Comparison of ENCODE assay signal across 9 mouse cellular contexts in the genomic region with DNA sequence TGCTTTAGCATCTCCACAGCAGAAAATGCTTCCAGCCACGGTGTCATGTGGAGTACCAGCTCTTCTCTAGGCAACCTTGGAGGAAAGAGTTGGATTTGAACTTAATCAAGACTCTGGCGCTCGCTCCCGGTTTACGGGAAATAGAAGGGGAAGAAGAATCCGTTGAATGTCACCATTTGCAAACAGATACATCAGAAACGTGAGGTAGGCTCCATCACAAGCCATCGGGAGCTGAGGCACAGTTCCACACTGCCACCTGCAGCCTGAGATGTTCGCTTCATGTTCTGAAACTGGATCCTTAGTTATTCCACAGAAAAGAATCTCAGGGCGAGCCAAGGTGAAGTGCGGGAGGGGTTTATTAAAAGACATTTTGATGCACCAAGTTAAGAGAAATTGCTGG.
A peak's percentile ranks its signal among the peaks of the same experiment; 100 is the strongest.
DNase-seq lines count a peak whose midpoint lies in the region.
"Had no signal": no experiment of that assay in that cellular context is flagged by ENCODE, and none has a peak within 500 bp of the region (broad histone marks: within the 10 kb centered on the region; RNA-seq: fewer than 3 reads in every experiment).

No protein-coding gene starts in this region.

- intact Hi-C loops in left cerebral cortex, postnatal 10 days (cut with DNase I) = no loop called here
- intact Hi-C loops in heart, postnatal 36 days (cut with DNase I) = no loop called here

- DNase-seq in embryo, embryonic 10 days (ENCODE audit: low spot score) = peak; percentile 51
- no peak for DNase-seq in embryo, embryonic 9.5 days (ENCODE audit: extremely low spot score)
- DNase-seq in 3T3-L1 (ENCODE audit: low read depth, low spot score) = peak; percentile 3
- peak; percentile 40 for DNase-seq in embryo, embryonic 10.5 days (ENCODE audit: low spot score)
- peak; percentile 36 to 56 for DNase-seq in left cerebral cortex, postnatal 10 days (ENCODE audit: extremely low spot score in 1 of 2, low spot score in 2 of 2)
- DNase-seq in gastrocnemius, postnatal 25 days = no peak
- no peak for DNase-seq in gastrocnemius, postnatal 10 days
- DNase-seq in heart, postnatal 36 days = no peak
- DNase-seq: gastrocnemius, postnatal 36 days had no signal

Comparison
In these comparisons a context has a peak if more than half of its experiments do, and no peak if none do; other contexts are left out.
1. DNase-seq: peak in embryo, embryonic 10 days (single experiment), 3T3-L1 (single experiment), embryo, embryonic 10.5 days (single experiment) and left cerebral cortex, postnatal 10 days (2 of 2); none in embryo, embryonic 9.5 days (single experiment), gastrocnemius, postnatal 25 days (single experiment), gastrocnemius, postnatal 10 days (single experiment) and heart, postnatal 36 days (0 of 2).